Mouse (Mus musculus) limb, embryonic 13.5 days (tissue): ENCODE results near the gene Nav2. TPM values are rescaled to one million over a fixed set of nuclear protein-coding genes. Genes with fewer than 3 reads are reported as not detected.

ENCODE experiments used
- ATAC-seq: fragments of 200-750 bp; cut with Nextera tagmentation; 2 replicates; pipeline ENCODE4 v1.8.0; 2017; ENCODE audit warnings: low read depth, moderate number of reproducible peaks, moderate TSS enrichment; ENCODE audit not compliant: low FRiP score
- H3K27ac ChIP-seq: fragments of 300-500 bp; sonication (generic); 2 replicates; pipeline ENCODE4 v1.5.1; 2015; ENCODE audit warnings: inconsistent platforms, mild to moderate bottlenecking, moderate library complexity
- H3K27me3 ChIP-seq: fragments of 300-500 bp; sonication (generic); 2 replicates; pipeline ENCODE4 v1.6.1; 2015; ENCODE audit warnings: mild to moderate bottlenecking, inconsistent platforms
- H3K36me3 ChIP-seq: fragments of 300-500 bp; sonication (generic); 2 replicates; pipeline ENCODE4 v1.6.1; 2015; ENCODE audit warnings: inconsistent platforms, mild to moderate bottlenecking, moderate library complexity
- H3K4me1 ChIP-seq: fragments of 300-500 bp; sonication (generic); 2 replicates; pipeline ENCODE4 v1.6.1; 2015; ENCODE audit warnings: inconsistent platforms
- H3K4me2 ChIP-seq: fragments of 300-500 bp; sonication (generic); replicated peaks from 2 replicates; pipeline ENCODE4 v1.6.1; 2015; ENCODE audit warnings: inconsistent platforms, mild to moderate bottlenecking, moderate library complexity
- H3K4me3 ChIP-seq: fragments of 300-500 bp; sonication (generic); 2 replicates; pipeline ENCODE4 v1.5.1; 2015; ENCODE audit warnings: moderate library complexity, mild to moderate bottlenecking, inconsistent platforms
- H3K9ac ChIP-seq: fragments of 300-500 bp; sonication (generic); 2 replicates; pipeline ENCODE4 v1.6.1; 2015; ENCODE audit warnings: mild to moderate bottlenecking, inconsistent platforms
- H3K9me3 ChIP-seq: fragments of 300-500 bp; sonication (generic); 2 replicates; pipeline ENCODE4 v1.6.1; 2016; ENCODE audit warnings: inconsistent platforms
- WGBS: fragments of 180-500 bp; shearing (Covaris S2); methylation state at CpG from one replicate; pipeline ENCODE4 v1.1.7; 2015; 5-methylcytosine and 5-hydroxymethylcytosine counted together
- polyA plus RNA-seq: library from polyadenylated mRNA; unstranded; fragments of >200 nt; fragmentation: Nextera tagmentation; extraction: Ambion mirVana; gene quantifications from 2 replicates; pipeline ENCODE4 v1.2.1, GENCODE M21; 2015

Nav2 gene
- polyA plus RNA-seq, 1 experiment from 2014 or later, result 17.4 TPM

DNA sequence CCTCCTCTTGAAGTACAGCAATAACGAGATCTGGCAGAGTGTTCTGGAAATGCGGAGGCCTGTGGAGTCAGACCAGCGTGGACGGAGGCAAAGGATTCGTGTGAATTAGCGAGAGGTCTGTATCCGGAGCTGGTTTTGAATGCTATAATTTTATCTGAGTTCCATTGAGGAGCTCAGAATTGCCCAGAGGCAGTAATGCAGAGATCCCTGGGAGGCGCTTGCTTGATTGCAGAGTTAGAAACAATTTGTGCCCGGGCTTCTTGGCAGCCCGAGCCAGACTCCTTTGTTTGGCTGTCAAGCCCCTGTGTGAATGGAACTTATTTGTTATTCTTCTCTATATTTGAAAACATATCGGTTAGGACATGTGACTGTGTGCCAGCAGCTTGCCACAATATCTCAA lies 255.3 kb downstream of the Nav2 start:
- 62% methylated on average over 11 of the region's 11 CpGs for WGBS
- Histone ChIP-seq H3K4me1 (peaks cover 19% of the 10 kb centered on the region), H3K36me3 (no peaks in the 10 kb centered on the region), H3K4me2 (no peak overlapping the region), H3K9ac (no peak overlapping the region), H3K27ac (no peak overlapping the region), H3K9me3 (no peaks in the 10 kb centered on the region), H3K4me3 (no peak overlapping the region), H3K27me3 (no peaks in the 10 kb centered on the region)
- no peak for ATAC-seq

DNA sequence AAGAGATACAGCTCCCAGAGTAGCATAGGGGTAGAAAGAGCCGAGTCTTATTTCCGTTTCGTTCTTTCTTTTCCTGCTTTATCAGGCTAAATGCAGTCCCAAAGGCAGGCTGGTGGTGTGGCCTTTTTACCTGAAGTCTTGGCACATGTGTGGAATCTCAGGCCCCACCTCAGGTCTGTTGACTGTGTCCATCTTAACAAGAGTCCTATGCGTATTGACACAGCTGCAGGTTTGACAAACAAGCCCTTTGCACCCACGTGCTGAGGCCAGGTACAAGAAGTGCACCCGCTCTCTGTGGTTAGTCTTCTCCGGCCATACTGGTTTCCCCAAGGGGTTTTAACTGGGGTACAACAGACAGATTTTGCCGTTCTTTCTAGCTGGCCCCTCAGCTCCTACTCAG lies 256.4 kb downstream of the Nav2 start:
- Histone ChIP-seq H3K4me3 (no peak overlapping the region), H3K9me3 (no peaks in the 10 kb centered on the region), H3K36me3 (no peaks in the 10 kb centered on the region), H3K27me3 (no peaks in the 10 kb centered on the region), H3K9ac (no peak overlapping the region), H3K4me2 (no peak overlapping the region), H3K4me1 (peaks cover 16% of the 10 kb centered on the region), H3K27ac (no peak overlapping the region)
- 89% methylated on average over 8 of the region's 8 CpGs for WGBS
- ATAC-seq, result no peak

DNA sequence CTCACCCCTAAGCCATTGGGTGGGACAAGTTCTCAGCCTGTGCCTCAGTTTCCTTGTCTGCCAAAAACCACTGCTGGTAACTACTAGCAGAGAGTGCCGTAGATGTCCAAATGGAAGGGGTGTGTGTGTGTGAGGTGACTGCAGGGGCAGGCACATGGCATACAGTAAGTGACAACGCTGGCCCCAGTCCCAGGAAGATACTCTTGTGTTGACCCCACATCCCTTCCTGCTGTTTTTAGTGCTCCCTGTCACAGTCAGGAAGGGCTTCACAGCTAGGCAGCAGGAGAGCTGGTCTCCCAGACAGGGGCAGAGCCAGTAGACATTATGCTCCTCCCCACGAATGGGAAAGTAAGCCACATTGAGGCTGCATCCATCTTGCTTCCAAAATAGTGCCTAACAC lies 264.4 kb downstream of the Nav2 start:
- H3K4me1 ChIP-seq, result peaks cover 8% of the 10 kb centered on the region; the same call in 1 of the 2 replicates
- ATAC-seq, result no peak
- 69% methylated on average over 3 of the region's 3 CpGs for WGBS
- no peaks in the 10 kb centered on the region for H3K36me3 ChIP-seq
- H3K27me3 ChIP-seq, result no peaks in the 10 kb centered on the region
- no peak overlapping the region for H3K27ac ChIP-seq
- no peak overlapping the region for H3K4me3 ChIP-seq
- no peak overlapping the region for H3K4me2 ChIP-seq
- no peak overlapping the region for H3K9ac ChIP-seq
- no peaks in the 10 kb centered on the region for H3K9me3 ChIP-seq

DNA sequence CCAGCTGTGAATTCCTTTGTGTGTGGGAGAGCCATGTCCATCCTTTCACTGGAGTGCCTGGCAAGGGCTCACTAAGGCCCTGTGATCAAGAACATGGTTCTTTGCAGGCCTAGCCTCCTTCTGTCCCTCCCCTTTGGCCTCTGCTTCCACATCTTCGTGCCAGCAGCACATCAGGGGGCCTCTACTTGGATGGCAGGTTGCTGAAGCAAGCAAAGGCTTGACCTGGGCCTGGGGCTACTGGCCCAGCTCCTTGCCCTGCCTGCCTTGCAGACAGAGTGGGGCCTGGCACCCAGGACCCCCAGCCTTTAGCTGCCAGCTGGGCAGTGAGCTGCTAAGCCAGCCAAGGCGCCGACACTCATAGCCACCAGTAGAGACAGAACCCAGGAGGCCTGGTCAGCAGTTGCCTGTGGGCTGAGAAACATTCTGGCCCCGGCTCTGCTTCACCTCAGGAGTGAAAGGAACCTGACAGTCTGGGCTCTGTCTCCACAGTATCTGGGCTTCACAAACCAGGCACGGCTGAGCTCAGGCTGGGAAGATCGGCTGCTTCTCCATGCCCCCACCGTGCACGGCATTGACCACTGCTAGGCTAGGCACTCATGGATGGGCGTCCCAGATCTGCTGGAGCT lies 267.4 kb downstream of the Nav2 start:
- Histone ChIP-seq H3K9ac (no peak overlapping the region), H3K4me1 (peaks cover 4% of the 10 kb centered on the region; the same call in 1 of the 2 replicates)
- ATAC-seq, result no peak

GRCm38 (mm10) chr7:49176590-49177201 lies 268.2 kb downstream of the Nav2 start:
- no peak for ATAC-seq
- 87% methylated on average over 21 of the region's 21 CpGs for WGBS

More for the DNA sequence above, 267.4 kb downstream of the Nav2 start:
- H3K27ac ChIP-seq, result no peak overlapping the region
- H3K27me3 ChIP-seq, result no peaks in the 10 kb centered on the region
- no peaks in the 10 kb centered on the region for H3K9me3 ChIP-seq
- 83% methylated on average over 9 of the region's 9 CpGs for WGBS
- H3K36me3 ChIP-seq, result no peaks in the 10 kb centered on the region
- no peak overlapping the region for H3K4me2 ChIP-seq
- H3K4me3 ChIP-seq, result no peak overlapping the region

GRCm38 (mm10) chr7:49178217-49178616 lies 269.7 kb downstream of the Nav2 start:
- ATAC-seq, result no peak
- Histone ChIP-seq H3K36me3 (no peaks in the 10 kb centered on the region), H3K27ac (no peak overlapping the region), H3K27me3 (no peaks in the 10 kb centered on the region), H3K4me2 (no peak overlapping the region), H3K4me3 (no peak overlapping the region), H3K9ac (no peak overlapping the region), H3K9me3 (no peaks in the 10 kb centered on the region), H3K4me1 (peaks cover 4% of the 10 kb centered on the region; the same call in 1 of the 2 replicates)
- WGBS, result 78% methylated on average over 4 of the region's 4 CpGs

More at GRCm38 (mm10) chr7:49176590-49177201, 268.2 kb downstream of the Nav2 start:
- no peak overlapping the region for H3K4me3 ChIP-seq
- H3K36me3 ChIP-seq, result no peaks in the 10 kb centered on the region
- H3K4me2 ChIP-seq, result no peak overlapping the region
- H3K27me3 ChIP-seq, result no peaks in the 10 kb centered on the region
- H3K4me1 ChIP-seq, result peaks cover 4% of the 10 kb centered on the region; the same call in 1 of the 2 replicates
- H3K9ac ChIP-seq, result no peak overlapping the region
- H3K27ac ChIP-seq, result no peak overlapping the region
- H3K9me3 ChIP-seq, result no peaks in the 10 kb centered on the region

GRCm38 (mm10) chr7:49181010-49181409 lies 272.5 kb downstream of the Nav2 start:
- H3K4me3 ChIP-seq, result no peak overlapping the region
- H3K4me2 ChIP-seq, result no peak overlapping the region
- no peak overlapping the region for H3K9ac ChIP-seq
- no peaks in the 10 kb centered on the region for H3K36me3 ChIP-seq
- ATAC-seq, result no peak
- H3K4me1 ChIP-seq, result peaks cover 4% of the 10 kb centered on the region; the same call in 1 of the 2 replicates
- no peaks in the 10 kb centered on the region for H3K9me3 ChIP-seq
- no peaks in the 10 kb centered on the region for H3K27me3 ChIP-seq
- 81% methylated on average over 8 of the region's 8 CpGs for WGBS
- no peak overlapping the region for H3K27ac ChIP-seq

DNA sequence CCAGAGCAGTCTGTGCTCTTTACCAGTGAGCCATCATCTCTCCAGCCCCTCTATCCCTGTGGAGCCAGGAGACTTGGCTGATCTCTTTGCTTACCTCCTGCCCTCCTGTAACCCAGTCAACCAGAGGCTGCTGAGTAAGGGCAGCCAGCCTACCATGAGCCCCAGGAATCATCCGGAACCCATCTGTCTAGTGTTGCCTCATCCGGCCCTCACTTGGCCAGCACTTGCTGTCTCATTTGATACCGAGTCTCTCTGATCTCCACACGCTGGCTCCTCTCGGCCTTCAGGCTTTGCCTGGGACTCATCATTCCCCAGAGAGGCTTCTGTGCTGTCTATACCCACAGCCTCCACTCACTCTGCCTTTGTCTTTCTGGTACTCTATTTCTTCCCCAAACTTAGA lies 273.9 kb downstream of the Nav2 start:
- Histone ChIP-seq H3K4me2 (no peak overlapping the region), H3K27ac (no peak overlapping the region), H3K9ac (no peak overlapping the region), H3K9me3 (no peaks in the 10 kb centered on the region), H3K27me3 (no peaks in the 10 kb centered on the region), H3K36me3 (no peaks in the 10 kb centered on the region), H3K4me3 (no peak overlapping the region), H3K4me1 (peaks cover 4% of the 10 kb centered on the region; the same call in 1 of the 2 replicates)
- 80% methylated on average over 5 of the region's 5 CpGs for WGBS
- no peak for ATAC-seq

DNA sequence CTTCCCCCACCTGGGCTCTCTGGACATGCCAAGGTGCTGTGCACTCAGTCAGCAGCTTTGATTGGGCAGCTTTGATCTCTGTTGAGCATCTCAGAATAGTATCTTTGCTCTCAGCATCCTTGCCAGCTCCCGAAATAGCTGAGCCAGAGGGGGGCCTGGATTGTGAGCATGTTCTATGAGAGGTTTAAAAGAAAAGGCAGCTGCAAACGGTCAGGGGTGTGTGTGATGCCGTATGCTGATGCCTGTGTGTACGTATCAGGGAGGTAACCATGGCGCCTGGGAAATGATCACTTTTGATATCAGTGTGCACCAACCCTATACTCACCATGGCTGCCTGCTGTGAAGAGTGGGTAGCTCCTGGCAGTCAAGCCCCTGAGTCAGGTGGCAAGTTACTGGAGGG lies 275.2 kb downstream of the Nav2 start:
- no peak overlapping the region for H3K4me3 ChIP-seq
- no peaks in the 10 kb centered on the region for H3K4me1 ChIP-seq
- WGBS, result 71% methylated on average over 5 of the region's 5 CpGs
- no peaks in the 10 kb centered on the region for H3K9me3 ChIP-seq
- no peaks in the 10 kb centered on the region for H3K36me3 ChIP-seq
- no peak overlapping the region for H3K27ac ChIP-seq
- no peak overlapping the region for H3K4me2 ChIP-seq
- no peak for ATAC-seq
- H3K9ac ChIP-seq, result no peak overlapping the region
- no peaks in the 10 kb centered on the region for H3K27me3 ChIP-seq

DNA sequence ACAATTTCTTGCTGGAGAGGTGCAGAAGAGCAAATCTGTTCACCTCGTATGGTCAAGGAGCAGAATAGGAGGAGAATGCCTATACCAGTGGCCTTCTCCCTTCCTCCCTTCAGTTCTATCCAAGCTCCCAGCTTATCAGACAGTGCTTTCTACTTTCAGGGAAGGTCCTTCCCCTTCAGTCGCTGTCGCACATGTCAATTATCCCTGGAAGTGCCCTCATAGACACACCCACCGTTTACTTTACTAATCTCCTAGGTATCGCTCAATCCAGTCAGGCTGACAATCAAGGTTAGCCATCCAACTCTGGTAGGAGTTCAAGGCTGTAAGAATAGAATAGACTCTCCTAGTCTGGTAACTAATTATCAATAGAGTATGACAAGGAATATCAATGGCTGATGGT lies 277.5 kb downstream of the Nav2 start:
- Histone ChIP-seq H3K4me2 (no peak overlapping the region), H3K27ac (no peak overlapping the region), H3K9ac (no peak overlapping the region), H3K4me3 (no peak overlapping the region), H3K4me1 (no peaks in the 10 kb centered on the region), H3K9me3 (no peaks in the 10 kb centered on the region), H3K36me3 (no peaks in the 10 kb centered on the region), H3K27me3 (no peaks in the 10 kb centered on the region)
- WGBS, result 79% methylated on average over 5 of the region's 5 CpGs
- ATAC-seq, result no peak

GRCm38 (mm10) chr7:49189364-49189763 lies 280.8 kb downstream of the Nav2 start:
- Histone ChIP-seq H3K27ac (no peak overlapping the region), H3K4me3 (no peak overlapping the region), H3K36me3 (no peaks in the 10 kb centered on the region), H3K9ac (no peak overlapping the region), H3K27me3 (no peaks in the 10 kb centered on the region), H3K9me3 (no peaks in the 10 kb centered on the region), H3K4me2 (no peak overlapping the region), H3K4me1 (no peaks in the 10 kb centered on the region)
- no peak for ATAC-seq
- 86% methylated on average over 5 of the region's 5 CpGs for WGBS

- no peak for ATAC-seq
- WGBS, result 76% methylated on average over 4 of the region's 4 CpGs
- no peaks in the 10 kb centered on the region for H3K27me3 ChIP-seq
- H3K27ac ChIP-seq, result no peak overlapping the region
- H3K4me1 ChIP-seq, result no peaks in the 10 kb centered on the region
- no peak overlapping the region for H3K4me3 ChIP-seq
- H3K9me3 ChIP-seq, result no peaks in the 10 kb centered on the region
- H3K9ac ChIP-seq, result no peak overlapping the region
- no peak overlapping the region for H3K4me2 ChIP-seq
- H3K36me3 ChIP-seq, result no peaks in the 10 kb centered on the region
Observed at GRCm38 (mm10) chr7:49190231-49190985, 281.9 kb downstream of the Nav2 start.
